Mouse (Mus musculus) thymus, postnatal 10 days (tissue): ENCODE measurements around the gene Pcyox1.

ENCODE experiments used
- DNase-seq, 2 experiments: peaks; one replicate each; pipeline ENCODE4 v3.0.0; 2021; ENCODE audit warnings: low spot score in 2 of 2

The Pcyox1 gene

GRCm38 (mm10) chr6:86396581-86397256 lies at the start of gene Pcyox1:
Pcyox1 (minus strand) TSS chr6:86397154.
- peak; percentile 74 to 77 for DNase-seq

GRCm38 (mm10) chr6:86445551-86445950 lies 48.6 kb upstream of the Pcyox1 start:
- DNase-seq = no peak

GRCm38 (mm10) chr6:86441571-86441970 lies 44.6 kb upstream of the Pcyox1 start:
- no peak for DNase-seq

GRCm38 (mm10) chr6:86439531-86439930 lies 42.6 kb upstream of the Pcyox1 start:
- DNase-seq = no peak

GRCm38 (mm10) chr6:86439119-86439496 lies 42.2 kb upstream of the Pcyox1 start:
- DNase-seq = no peak

- peak; percentile 85 to 87 for DNase-seq
These were observed 41.5 kb upstream of the Pcyox1 start, which contains the start of gene C87436 for GRCm38 (mm10) chr6:86438272-86439118. C87436 (plus strand) TSS chr6:86438374.

- peak; percentile 44 to 51 for DNase-seq
These were observed 40.8 kb upstream of the Pcyox1 start for GRCm38 (mm10) chr6:86437711-86438110.

- no peak for DNase-seq
These were observed 36.7 kb upstream of the Pcyox1 start for GRCm38 (mm10) chr6:86433696-86434095.

- no peak for DNase-seq
These were observed 34.6 kb upstream of the Pcyox1 start for GRCm38 (mm10) chr6:86431531-86431930.

- no peak for DNase-seq
These were observed 29.4 kb upstream of the Pcyox1 start, which contains the start of gene Gm44790 for GRCm38 (mm10) chr6:86426358-86426757. Gm44790 (plus strand) TSS chr6:86426658.

GRCm38 (mm10) chr6:86420491-86420890 lies 23.5 kb upstream of the Pcyox1 start:
- no peak for DNase-seq

GRCm38 (mm10) chr6:86419239-86419638 lies 22.3 kb upstream of the Pcyox1 start:
- no peak for DNase-seq

- DNase-seq = no peak
These were observed 21.8 kb upstream of the Pcyox1 start for GRCm38 (mm10) chr6:86418711-86419110.

- no peak for DNase-seq
These were observed 9.4 kb upstream of the Pcyox1 start for GRCm38 (mm10) chr6:86406306-86406705.

GRCm38 (mm10) chr6:86404996-86405395 lies 8.0 kb upstream of the Pcyox1 start:
- no peak for DNase-seq

GRCm38 (mm10) chr6:86404100-86404861 lies 7.3 kb upstream of the Pcyox1 start, which contains the start of gene Tia1:
Tia1 (plus strand) TSS chr6:86404219.
- DNase-seq = peak; percentile 97

GRCm38 (mm10) chr6:86403728-86404099 lies 6.8 kb upstream of the Pcyox1 start:
- DNase-seq = peak in 1 of 2 experiments; percentile 79

- DNase-seq = no peak
These were observed 6.0 kb upstream of the Pcyox1 start for GRCm38 (mm10) chr6:86402681-86403607.

GRCm38 (mm10) chr6:86400972-86401371 lies 4.0 kb upstream of the Pcyox1 start:
- peak; percentile 77 to 82 for DNase-seq

- no peak for DNase-seq
These were observed 3.0 kb upstream of the Pcyox1 start for GRCm38 (mm10) chr6:86399995-86400394.

- DNase-seq = no peak
These were observed 2.0 kb upstream of the Pcyox1 start for GRCm38 (mm10) chr6:86398986-86399385.
